Mouse (Mus musculus): ENCODE measurements around the gene Ccdc69. TPM values are rescaled to one million over a fixed set of nuclear protein-coding genes. Genes with fewer than 3 reads are reported as not detected.

Ccdc69 gene
- polyA plus RNA-seq, 1 experiment: 0.11 TPM

GRCm38 (mm10) chr11:55015831-55016241, 62.1 kb downstream of the Ccdc69 start:
- no peaks in the 10 kb centered on the region for H3K27me3 ChIP-seq (ENCODE audit: control insufficient read depth, insufficient read depth, insufficient read length)
- TF ChIP-seq MYOD1 (IDR thresholded peaks at IDR 0.05; ENCODE audit: control insufficient read depth in 1 of 3, insufficient read length in 2 of 3, low read depth in 2 of 3) (peak; percentile 31 to 74 (median 47)), POLR2AphosphoS2 (IDR thresholded peaks at IDR 0.05; ENCODE audit: insufficient read length, low read depth) (peak; percentile 17), TCF3 (IDR thresholded peaks at IDR 0.05; ENCODE audit: insufficient read length, low read depth) (no peak), SRF (IDR thresholded peaks at IDR 0.05; ENCODE audit: control insufficient read depth, insufficient read length, low read depth) (no peak), E2F4 (IDR thresholded peaks at IDR 0.05; ENCODE audit: insufficient read depth) (no peak), MYOG (IDR thresholded peaks at IDR 0.05; ENCODE audit: control insufficient read depth in 1 of 3, insufficient read depth in 1 of 3, insufficient read length in 2 of 3, low read depth in 2 of 3) (peak in 2 of 3 experiments; percentile 28 to 78)
- peaks cover 35% of the 10 kb centered on the region for H3K36me3 ChIP-seq (ENCODE audit: control insufficient read depth, insufficient read depth)
- H3ac ChIP-seq (ENCODE audit: control insufficient read depth, insufficient read length): no peak overlapping the region
- H3K4me3 ChIP-seq: no peak overlapping the region
- peak overlapping the region; percentile 53 for H3K4me2 ChIP-seq (ENCODE audit: low read depth)
- H3K79me2 ChIP-seq (ENCODE audit: control insufficient read depth, insufficient read depth): peaks cover 27% of the 10 kb centered on the region

- Histone ChIP-seq H3K36me3 (ENCODE audit: control insufficient read depth, insufficient read depth) (peaks cover 35% of the 10 kb centered on the region), H3K79me2 (ENCODE audit: control insufficient read depth, insufficient read depth) (peaks cover 21% of the 10 kb centered on the region), H3K4me3 (no peak overlapping the region), H3K27me3 (ENCODE audit: control insufficient read depth, insufficient read depth, insufficient read length) (no peaks in the 10 kb centered on the region), H3K4me2 (ENCODE audit: low read depth) (peak overlapping the region; percentile 22), H3ac (ENCODE audit: control insufficient read depth, insufficient read length) (no peak overlapping the region)
- no peak for TF ChIP-seq MAX (IDR thresholded peaks at IDR 0.05; ENCODE audit: low read depth)
These were observed 62.7 kb downstream of the Ccdc69 start for GRCm38 (mm10) chr11:55015264-55015663.

- Histone ChIP-seq H3K79me2 (ENCODE audit: control insufficient read depth, insufficient read depth) (peaks cover 12% of the 10 kb centered on the region), H3ac (ENCODE audit: control insufficient read depth, insufficient read length) (no peak overlapping the region), H3K27me3 (ENCODE audit: control insufficient read depth, insufficient read depth, insufficient read length) (no peaks in the 10 kb centered on the region), H3K4me3 (no peak overlapping the region), H3K36me3 (ENCODE audit: control insufficient read depth, insufficient read depth) (peaks cover 46% of the 10 kb centered on the region), H3K4me2 (ENCODE audit: low read depth) (no peak overlapping the region)
- TF ChIP-seq POLR2A (IDR thresholded peaks at IDR 0.05; ENCODE audit: insufficient read length, low read depth) (no peak), E2F4 (IDR thresholded peaks at IDR 0.05; ENCODE audit: insufficient read depth) (no peak), MYOG (IDR thresholded peaks at IDR 0.05; ENCODE audit: control insufficient read depth in 1 of 3, insufficient read depth in 1 of 3, insufficient read length in 2 of 3, low read depth in 2 of 3) (no peak), USF1 (IDR thresholded peaks at IDR 0.05; ENCODE audit: low read depth) (no peak), TCF12 (IDR thresholded peaks at IDR 0.05; ENCODE audit: insufficient read depth, poor library complexity, severe bottlenecking) (no peak), POLR2AphosphoS2 (IDR thresholded peaks at IDR 0.05; ENCODE audit: insufficient read length, low read depth) (no peak), MYOD1 (IDR thresholded peaks at IDR 0.05; ENCODE audit: control insufficient read depth in 1 of 3, insufficient read length in 2 of 3, low read depth in 2 of 3) (no peak), TCF3 (IDR thresholded peaks at IDR 0.05; ENCODE audit: insufficient read length, low read depth) (no peak), MAX (IDR thresholded peaks at IDR 0.05; ENCODE audit: low read depth) (no peak), CEBPB (IDR thresholded peaks at IDR 0.05; ENCODE audit: insufficient read depth, poor library complexity, severe bottlenecking) (no peak), SRF (IDR thresholded peaks at IDR 0.05; ENCODE audit: control insufficient read depth, insufficient read length, low read depth) (no peak), REST (IDR thresholded peaks at IDR 0.05; ENCODE audit: insufficient read depth, insufficient read length) (no peak)
These were observed 64.1 kb downstream of the Ccdc69 start for GRCm38 (mm10) chr11:55013802-55014201.

DNA sequence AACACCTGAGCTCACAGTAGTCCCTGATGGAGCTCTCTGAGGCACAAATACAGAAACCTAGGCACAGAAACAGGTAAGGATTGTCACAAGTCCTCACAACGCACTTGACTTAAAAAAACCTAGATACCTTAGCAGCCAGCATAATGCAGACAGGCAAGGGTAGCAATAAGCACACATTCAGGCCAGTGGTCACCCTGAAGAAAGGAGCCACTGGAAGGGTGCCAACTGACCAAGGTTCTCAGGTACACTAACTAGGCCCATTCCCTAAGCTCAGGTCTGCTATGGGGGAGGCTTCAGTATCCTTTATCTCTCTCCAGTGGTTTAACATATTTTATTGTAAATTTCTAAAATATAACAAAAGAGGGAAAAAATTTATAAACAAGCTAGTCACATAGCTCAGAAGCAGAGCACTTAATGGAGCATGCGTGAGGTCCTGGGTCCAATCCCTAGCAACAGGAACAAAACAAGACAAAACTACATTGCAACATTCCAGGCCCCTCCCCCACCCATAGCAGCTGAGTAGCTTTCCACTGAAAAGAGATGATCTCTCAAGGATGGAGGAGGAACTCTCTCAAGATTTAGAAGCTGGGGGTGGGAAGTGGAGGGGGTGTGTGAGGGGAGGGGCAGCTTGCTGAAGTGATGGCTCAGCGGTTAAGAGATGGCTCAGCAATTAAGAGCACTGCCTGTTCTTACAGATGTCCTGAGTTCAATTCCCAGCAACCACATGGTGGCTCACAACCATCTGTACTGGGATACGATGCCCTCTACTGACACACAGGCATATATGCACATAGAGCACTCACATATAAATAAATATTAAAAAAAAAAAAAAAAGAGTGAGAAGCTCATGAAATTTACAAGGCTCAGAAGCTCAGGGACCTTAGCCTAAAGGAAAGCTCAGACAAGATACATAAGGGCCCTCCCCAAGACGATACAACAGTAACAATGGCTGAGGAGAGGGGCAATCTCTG, 65.1 kb downstream of the Ccdc69 start:
- Histone ChIP-seq H3K79me2 (ENCODE audit: control insufficient read depth, insufficient read depth) (peaks cover 12% of the 10 kb centered on the region), H3K4me3 (no peak overlapping the region), H3K27me3 (ENCODE audit: control insufficient read depth, insufficient read depth, insufficient read length) (no peaks in the 10 kb centered on the region), H3K36me3 (ENCODE audit: control insufficient read depth, insufficient read depth) (peaks cover 55% of the 10 kb centered on the region), H3ac (ENCODE audit: control insufficient read depth, insufficient read length) (no peak overlapping the region), H3K4me2 (ENCODE audit: low read depth) (no peak overlapping the region)
- TF ChIP-seq POLR2A (IDR thresholded peaks at IDR 0.05; ENCODE audit: insufficient read length, low read depth): no peak
- no peak for TF ChIP-seq USF1 (IDR thresholded peaks at IDR 0.05; ENCODE audit: low read depth)
- no peak for TF ChIP-seq POLR2AphosphoS2 (IDR thresholded peaks at IDR 0.05; ENCODE audit: insufficient read length, low read depth)
- no peak for TF ChIP-seq MAX (IDR thresholded peaks at IDR 0.05; ENCODE audit: low read depth)
- no peak for TF ChIP-seq REST (IDR thresholded peaks at IDR 0.05; ENCODE audit: insufficient read depth, insufficient read length)
- no peak for TF ChIP-seq TCF12 (IDR thresholded peaks at IDR 0.05; ENCODE audit: insufficient read depth, poor library complexity, severe bottlenecking)
- no peak for TF ChIP-seq MYOD1 (IDR thresholded peaks at IDR 0.05; ENCODE audit: control insufficient read depth in 1 of 3, insufficient read length in 2 of 3, low read depth in 2 of 3)

- Histone ChIP-seq H3K4me3 (no peak overlapping the region), H3K27me3 (ENCODE audit: control insufficient read depth, insufficient read depth, insufficient read length) (no peaks in the 10 kb centered on the region), H3K79me2 (ENCODE audit: control insufficient read depth, insufficient read depth) (peaks cover 12% of the 10 kb centered on the region), H3ac (ENCODE audit: control insufficient read depth, insufficient read length) (no peak overlapping the region), H3K36me3 (ENCODE audit: control insufficient read depth, insufficient read depth) (peaks cover 66% of the 10 kb centered on the region), H3K4me2 (ENCODE audit: low read depth) (no peak overlapping the region)
- TF ChIP-seq POLR2A (IDR thresholded peaks at IDR 0.05; ENCODE audit: insufficient read length, low read depth): no peak
- no peak for TF ChIP-seq MYOG (IDR thresholded peaks at IDR 0.05; ENCODE audit: control insufficient read depth in 1 of 3, insufficient read depth in 1 of 3, insufficient read length in 2 of 3, low read depth in 2 of 3)
- no peak for TF ChIP-seq REST (IDR thresholded peaks at IDR 0.05; ENCODE audit: insufficient read depth, insufficient read length)
- TF ChIP-seq E2F4 (IDR thresholded peaks at IDR 0.05; ENCODE audit: insufficient read depth): no peak
- TF ChIP-seq MYOD1 (IDR thresholded peaks at IDR 0.05; ENCODE audit: control insufficient read depth in 1 of 3, insufficient read length in 2 of 3, low read depth in 2 of 3): no peak
- no peak for TF ChIP-seq SRF (IDR thresholded peaks at IDR 0.05; ENCODE audit: control insufficient read depth, insufficient read length, low read depth)
These were observed 66.5 kb downstream of the Ccdc69 start for GRCm38 (mm10) chr11:55011440-55011839.
